Mouse (Mus musculus) left cerebral cortex, postnatal 36 days (tissue): Measurements from ENCODE around the gene Lrrc17. TPM values are rescaled to one million over a fixed set of nuclear protein-coding genes. Genes with fewer than 3 reads are reported as not detected.
"Not testable (repeated sequence)": the region's sequence is repeated elsewhere in the genome, so short reads cannot be mapped to it uniquely, and the experiment has no call there.

ENCODE experiments used
- DNase-seq, 2 experiments: peaks; one replicate each; pipeline ENCODE4 v3.0.0; 2021 to 2022; ENCODE audit warnings: low spot score in 2 of 2, mixed read lengths in 1 of 2
- intact Hi-C: fragments of 180-260 bp; cut with DNase I; formaldehyde crosslinking; loops from one replicate; pipeline ENCODE4 v1.15.1; 2025
- total RNA-seq, 2 experiments: library from RNA; stranded (reverse); gene quantifications; 2 replicates each; pipeline ENCODE4 v1.2.3; 2021

The Lrrc17 gene
- total RNA-seq, 2 experiments from 2014 or later: 0.42 to 0.43 TPM

DNA sequence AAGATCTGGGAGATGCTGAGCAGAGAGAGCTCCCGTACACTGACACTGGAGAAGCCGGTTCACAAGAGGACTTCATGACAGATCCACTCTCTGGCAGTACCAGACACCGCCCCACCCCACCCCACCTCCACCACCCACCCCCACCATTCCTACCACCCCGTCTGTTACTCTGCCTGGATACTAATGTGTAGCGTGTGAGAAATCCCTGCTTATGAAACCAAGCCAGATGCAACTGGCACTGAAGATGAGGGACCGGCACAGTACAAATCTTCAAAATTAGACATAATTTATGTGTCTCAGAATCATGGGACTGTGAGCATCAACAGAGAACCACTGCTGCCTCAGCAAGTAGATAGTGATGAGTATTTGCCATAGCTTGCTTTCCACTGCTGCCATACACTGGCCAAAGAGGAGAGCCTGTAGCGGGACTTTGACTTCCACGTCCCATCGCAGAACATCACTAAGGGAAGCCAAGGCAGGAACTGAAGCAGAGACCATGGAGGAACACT lies 49.9 kb downstream of the Lrrc17 start:
- no peak for DNase-seq
- intact Hi-C loops: no loop called here

- DNase-seq, intact Hi-C loops: not testable (repeated sequence)
These were observed 56.2 kb downstream of the Lrrc17 start for GRCm38 (mm10) chr5:21599536-21599935.

DNA sequence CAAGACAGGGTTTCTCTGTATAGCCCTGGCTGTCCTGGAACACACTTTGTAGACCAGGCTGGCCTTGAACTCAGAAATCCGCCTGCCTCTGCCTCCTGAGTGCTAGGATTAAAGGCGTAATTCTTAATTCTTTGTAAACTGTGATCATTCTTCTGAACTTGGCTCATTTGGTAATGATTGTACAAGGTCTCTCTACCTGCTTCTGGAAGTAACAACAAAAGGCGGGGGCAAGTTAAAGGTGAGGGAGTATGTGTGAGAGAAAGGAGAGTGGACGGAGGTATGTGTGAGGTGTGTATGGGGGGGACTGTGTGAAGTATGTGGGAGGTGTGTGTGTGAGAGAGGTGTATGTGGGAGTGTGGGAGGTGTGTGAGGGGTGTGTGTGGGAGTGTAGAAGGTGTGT lies 56.6 kb downstream of the Lrrc17 start:
- intact Hi-C loops: no loop called here

DNA sequence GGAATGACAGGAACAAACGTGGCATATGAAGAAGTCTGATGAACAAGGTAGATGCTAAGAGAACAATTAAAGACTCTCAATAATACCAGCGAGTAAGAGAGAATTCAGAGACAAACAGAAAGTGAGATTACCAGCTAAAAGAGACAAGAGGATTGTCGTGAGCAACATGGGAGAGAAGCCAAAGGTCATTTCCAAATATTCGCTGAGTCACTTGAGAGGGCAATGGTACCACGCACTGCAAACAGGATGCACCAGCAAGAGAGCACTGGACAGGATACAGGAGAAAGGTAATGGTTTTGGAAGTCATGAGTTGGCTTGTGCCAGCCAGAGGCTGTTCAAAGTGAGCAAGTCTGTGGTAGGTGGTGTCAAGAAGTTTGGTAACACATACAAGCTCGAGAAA lies 62.6 kb downstream of the Lrrc17 start:
- no peak for DNase-seq

More for the DNA sequence above, 56.6 kb downstream of the Lrrc17 start:
- no peak for DNase-seq

DNA sequence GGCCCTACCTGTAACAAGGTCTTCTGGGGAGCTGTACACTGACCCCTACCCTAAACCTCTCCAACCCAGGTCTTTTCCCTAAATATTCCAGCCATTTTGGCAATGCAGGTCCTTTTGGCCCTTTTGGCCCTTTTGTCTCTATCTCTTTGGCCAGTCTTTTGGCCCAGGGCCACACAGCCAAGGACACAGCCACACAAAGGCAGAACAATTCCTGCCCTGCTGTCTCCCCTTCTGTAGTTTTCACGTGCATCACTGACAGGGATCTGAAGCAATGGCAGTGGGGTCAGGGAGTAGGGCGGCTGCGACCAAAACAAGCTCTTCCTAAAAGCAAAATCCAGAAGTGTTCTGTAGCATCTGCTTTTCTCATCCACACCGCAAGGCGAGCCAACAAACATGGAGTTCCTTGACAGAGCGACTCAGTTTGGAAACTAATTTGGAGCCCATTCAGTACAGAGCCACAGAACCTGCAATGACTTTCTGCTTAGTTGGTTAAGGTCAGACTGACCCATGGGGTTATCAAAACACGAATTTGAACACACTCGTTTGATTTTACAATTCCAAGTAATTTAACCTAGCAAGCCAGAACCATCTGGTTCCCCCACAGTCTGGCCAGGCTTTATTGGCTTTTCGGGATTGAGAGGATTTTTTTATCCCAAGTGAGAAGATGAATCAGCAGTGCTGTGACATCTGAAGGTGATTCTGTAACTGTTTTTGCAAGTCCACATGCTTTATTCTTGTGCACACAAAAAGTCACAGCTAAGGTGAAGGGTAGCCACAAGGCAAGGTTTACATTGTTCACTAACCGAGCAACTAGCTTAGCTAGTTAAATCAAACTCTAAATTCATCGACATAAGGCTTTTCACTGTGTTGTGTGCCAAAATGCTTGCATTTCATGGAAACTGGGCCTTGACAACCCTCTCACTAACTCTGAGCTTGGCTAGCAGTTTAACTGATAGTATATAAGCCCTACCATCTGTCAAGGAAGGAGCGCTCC lies 65.2 kb downstream of the Lrrc17 start:
- intact Hi-C loops: no loop called here
- DNase-seq: peak; percentile 55 to 60

More for the DNA sequence above, 62.6 kb downstream of the Lrrc17 start:
- intact Hi-C loops: no loop called here

DNA sequence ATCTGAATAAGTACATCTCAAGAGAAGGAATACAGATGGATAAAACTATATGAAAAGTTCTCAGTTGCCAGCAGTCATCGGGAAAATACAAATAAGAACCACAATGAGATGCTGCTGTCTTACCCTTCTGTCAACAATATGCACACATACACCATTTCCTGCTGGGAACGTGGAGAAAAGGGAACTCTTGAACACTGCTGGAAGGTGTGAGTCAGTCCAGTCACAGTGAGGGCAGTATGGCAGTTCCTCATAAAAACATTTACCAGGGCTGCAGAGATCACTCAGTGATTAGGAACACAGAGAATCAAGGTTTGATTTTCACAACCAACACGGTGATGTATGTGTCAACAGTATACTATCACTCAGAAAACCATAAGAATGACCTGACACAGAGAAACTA lies 67.6 kb downstream of the Lrrc17 start:
- intact Hi-C loops: no loop called here
- no peak for DNase-seq

DNA sequence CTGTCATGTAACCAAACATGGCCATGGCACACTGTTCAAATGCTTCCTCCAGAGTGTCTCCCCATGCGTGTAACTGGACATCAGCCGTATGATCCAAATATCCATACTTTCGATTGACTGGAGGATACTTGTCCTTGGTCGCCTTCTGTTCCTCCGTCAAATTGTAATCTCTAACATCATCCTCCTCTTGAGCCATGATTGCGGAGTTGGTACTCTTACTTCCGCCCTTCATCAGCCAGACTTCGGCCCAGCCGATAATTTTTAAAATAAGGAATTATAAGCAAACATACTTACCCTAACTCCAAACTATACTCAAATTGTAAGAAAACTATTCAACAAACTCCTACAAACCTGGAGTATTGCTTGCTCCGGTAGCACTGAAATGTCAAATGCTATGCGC lies 70.9 kb downstream of the Lrrc17 start:
- DNase-seq: not testable (repeated sequence)

DNA sequence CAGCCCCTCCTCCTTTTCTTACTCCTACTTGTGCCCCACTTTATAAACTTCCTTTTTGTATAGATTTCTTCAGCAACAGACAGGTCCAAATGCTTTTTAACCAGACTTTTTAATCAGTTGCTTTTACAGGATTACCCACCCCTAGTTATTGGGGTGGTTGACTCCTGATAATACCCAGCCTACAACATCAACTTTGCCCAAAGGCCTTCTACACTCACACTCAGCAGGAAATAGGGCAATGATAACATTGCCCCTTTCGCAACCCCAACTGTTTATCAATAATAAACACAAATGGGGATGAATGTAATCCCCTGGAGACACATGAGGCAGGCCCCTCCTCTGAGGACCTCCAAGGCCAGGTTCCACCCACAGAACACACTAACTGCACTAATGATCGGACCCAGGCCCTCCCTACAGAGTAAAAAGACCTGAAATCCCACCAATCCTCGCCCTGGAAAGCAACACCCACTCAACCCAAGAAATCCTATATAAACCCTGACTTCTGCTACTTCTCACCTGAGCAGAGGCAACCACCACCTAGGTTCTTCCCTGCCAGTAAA lies 73.2 kb downstream of the Lrrc17 start:
- DNase-seq: no peak
- intact Hi-C loops: no loop called here

More for the DNA sequence above, 70.9 kb downstream of the Lrrc17 start:
- intact Hi-C loops: not testable (repeated sequence)

Other genes with a start within 250 kb of the Lrrc17 start
- 1 to 10 TPM; 1.4 to 2.5 TPM for gene Fgl2, start 170.9 kb upstream of the Lrrc17 start, total RNA-seq
- under 1 TPM; 0.29 to 0.35 TPM for gene Ccdc146, start 118.9 kb upstream of the Lrrc17 start, total RNA-seq
- 10 to 100 TPM; 12.0 to 13.3 TPM for gene Fam185a, start 118.6 kb upstream of the Lrrc17 start, total RNA-seq
- under 1 TPM; 0.29 to 0.44 TPM for gene Fbxl13, start 102.1 kb downstream of the Lrrc17 start, total RNA-seq
- gene Armc10, start 102.3 kb downstream of the Lrrc17 start, total RNA-seq: 10 to 100 TPM; 18.6 to 23.6 TPM
- 10 to 100 TPM; 11.6 to 15.4 TPM for gene Napepld, start 157.8 kb downstream of the Lrrc17 start, total RNA-seq
- gene Pmpcb, start 193.6 kb downstream of the Lrrc17 start, total RNA-seq: 10 to 100 TPM; 58.6 to 71.4 TPM
- gene Dnajc2, start 241.7 kb downstream of the Lrrc17 start, total RNA-seq: 10 to 100 TPM; 29.6 to 31.8 TPM
- gene Psmc2, start 241.7 kb downstream of the Lrrc17 start, total RNA-seq: 100 to 1,000 TPM; 108 to 111 TPM